Mouse (Mus musculus) lung, postnatal 25 days (tissue): ENCODE measurements at regions not wholly inside any gene's neighbourhood (a gene's known extent, or its start where the extent isn't known, plus 50 kb on each side); places are given as distances from the start of the nearest gene placed in this dataset.

Source experiments
- DNase-seq: peaks from one replicate; pipeline ENCODE4 v3.0.0; 2022; ENCODE audit warnings: low spot score

- no peak for DNase-seq
These were observed 358.6 kb upstream of the Diaph2 start for GRCm38 (mm10) chrX:129390920-129391319.

GRCm38 (mm10) chrX:129407778-129408177 is 341.8 kb upstream of the Diaph2 start:
- no peak for DNase-seq

- DNase-seq: no peak
These were observed 339.5 kb upstream of the Diaph2 start for GRCm38 (mm10) chrX:129410079-129410478.

- no peak for DNase-seq
These were observed 336.5 kb upstream of the Diaph2 start for GRCm38 (mm10) chrX:129412939-129413627.

GRCm38 (mm10) chrX:129413628-129414000 is 335.9 kb upstream of the Diaph2 start:
- peak; percentile 2 for DNase-seq

GRCm38 (mm10) chrX:129415326-129415725 is 334.2 kb upstream of the Diaph2 start:
- no peak for DNase-seq

GRCm38 (mm10) chrX:129448545-129448944 is 301.0 kb upstream of the Diaph2 start:
- DNase-seq: no peak

GRCm38 (mm10) chrX:129476216-129476615 is 273.3 kb upstream of the Diaph2 start:
- DNase-seq: no peak

GRCm38 (mm10) chrX:129494562-129494961 is 255.0 kb upstream of the Diaph2 start:
- no peak for DNase-seq
